Mouse (Mus musculus) G1E (cell line): ENCODE data around the gene Col4a3.

Experiments
- CTCF ChIP-seq: IDR thresholded peaks from 2 replicates; pipeline ENCODE4 v1.5.1; 2012; ENCODE audit warnings: low read depth, low read length, inconsistent platforms, mixed read lengths
- GATA1 ChIP-seq: IDR thresholded peaks from 2 replicates; pipeline ENCODE4 v1.6.1; 2012; ENCODE audit warnings: borderline replicate concordance, low read length, inconsistent platforms, mixed read lengths
- TAL1 ChIP-seq: conservative IDR thresholded peaks from 2 replicates; pipeline ENCODE4 v1.6.1; 2012; ENCODE audit warnings: low read depth, low read length, inconsistent platforms, mixed read lengths

DNA sequence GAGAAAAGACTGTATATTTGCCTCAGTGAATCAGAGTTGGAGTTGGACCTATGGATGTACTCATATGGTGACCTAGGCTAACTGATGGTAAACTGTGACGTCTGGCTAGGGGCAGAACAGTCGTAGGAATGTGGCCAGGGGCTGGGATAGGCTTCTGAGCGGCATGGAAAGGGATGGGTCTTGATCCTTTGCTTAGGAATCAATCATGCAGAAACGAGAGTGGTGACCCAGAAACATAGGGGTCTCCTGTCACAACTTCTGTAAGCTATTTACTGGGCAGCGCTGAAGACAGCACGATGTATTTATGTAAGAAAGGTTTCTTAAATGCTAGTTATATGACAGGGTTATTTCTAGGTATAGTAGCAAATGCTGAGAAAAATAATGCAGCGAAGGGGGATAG lies 67.3 kb downstream of the Col4a3 start:
- TF ChIP-seq CTCF (no peak), GATA1 (no peak), TAL1 (no peak)
